Mouse (Mus musculus) cerebellum, postnatal 36 days (tissue): Measurements from ENCODE around the gene Olfr96.
"Not testable (repeated sequence)": the region's sequence is repeated elsewhere in the genome, so short reads cannot be mapped to it uniquely, and the experiment has no call there.

Experiments
- DNase-seq, 2 experiments: peaks; one replicate each; pipeline ENCODE4 v3.0.0; 2021 to 2022; ENCODE audit warnings: mixed read lengths in 2 of 2

Gene Olfr96

DNA sequence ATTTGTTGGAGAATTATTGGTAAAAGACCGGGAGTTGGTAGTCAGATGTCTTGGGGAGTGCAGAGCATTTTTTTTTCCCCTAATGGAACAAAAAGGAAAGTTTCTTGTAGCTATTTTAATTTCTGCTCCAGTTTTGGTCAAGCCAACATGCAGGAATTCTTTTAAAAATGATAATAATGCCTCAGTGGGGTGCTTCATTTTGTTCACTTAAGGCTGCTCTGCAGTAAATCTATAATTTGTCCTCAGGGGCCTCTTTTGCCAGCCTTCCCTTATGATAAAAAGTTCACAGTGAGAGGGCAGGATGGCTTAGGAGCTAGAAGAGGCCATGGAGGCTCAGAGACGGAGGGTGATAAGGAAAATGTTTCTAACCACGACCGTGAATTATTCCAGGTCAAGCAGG lies at the start of gene Olfr96:
Olfr96 (plus strand) TSS at position 301 of the 400 bp plus-strand sequence.
- DNase-seq: no peak

GRCm38 (mm10) chr17:37185474-37185873 lies 34.5 kb upstream of the Olfr96 start:
- no peak for DNase-seq

DNA sequence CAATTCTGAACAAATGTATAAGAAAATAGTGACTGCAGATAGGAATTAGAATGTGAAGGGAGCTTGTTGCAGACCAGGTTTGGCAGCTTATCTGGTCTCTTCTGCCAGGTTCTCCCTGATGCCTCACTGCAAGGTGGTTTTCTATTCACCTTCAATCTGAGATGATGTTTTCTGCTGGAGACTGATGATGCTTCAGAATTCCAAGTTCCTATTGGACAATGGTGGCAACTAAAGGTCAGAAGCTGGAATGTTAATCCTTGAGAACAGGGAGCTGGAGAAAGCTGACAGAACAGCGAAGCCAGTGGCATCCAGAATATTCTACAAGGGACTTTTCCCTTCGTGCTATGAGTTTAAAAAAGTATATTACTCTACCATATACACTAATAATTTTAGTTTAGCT lies 29.2 kb upstream of the Olfr96 start:
- DNase-seq: peak in 1 of 2 experiments; percentile 36

- DNase-seq: no peak
These were observed 26.9 kb upstream of the Olfr96 start for GRCm38 (mm10) chr17:37193032-37193431.

- DNase-seq: no peak
These were observed 26.3 kb upstream of the Olfr96 start, which contains the start of gene Ubd for GRCm38 (mm10) chr17:37193656-37194055. Gene Ubd, plus strand, starts transcription at chr17:37193892.

DNA sequence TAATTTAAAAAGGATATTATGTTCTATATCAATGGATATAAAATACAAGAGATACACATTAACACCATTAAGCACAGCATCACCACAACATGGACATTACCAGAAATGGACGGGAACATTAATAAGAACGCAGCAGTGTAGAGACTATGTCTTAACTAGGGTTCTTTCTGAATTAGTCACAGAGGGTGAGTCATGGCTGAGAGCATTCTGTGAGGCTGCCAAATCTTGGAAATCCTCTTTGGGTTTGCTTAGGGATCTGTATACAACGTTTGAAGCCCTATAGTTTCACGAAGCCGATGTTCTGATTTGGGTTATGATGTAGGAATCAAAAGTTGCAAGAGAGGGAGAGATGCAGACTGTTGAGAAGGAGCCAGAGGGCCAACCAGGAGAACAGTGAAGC lies 25.2 kb upstream of the Olfr96 start:
- no peak for DNase-seq

- DNase-seq: peak; percentile 4 to 10
These were observed 22.9 kb upstream of the Olfr96 start for GRCm38 (mm10) chr17:37196845-37197724.

DNA sequence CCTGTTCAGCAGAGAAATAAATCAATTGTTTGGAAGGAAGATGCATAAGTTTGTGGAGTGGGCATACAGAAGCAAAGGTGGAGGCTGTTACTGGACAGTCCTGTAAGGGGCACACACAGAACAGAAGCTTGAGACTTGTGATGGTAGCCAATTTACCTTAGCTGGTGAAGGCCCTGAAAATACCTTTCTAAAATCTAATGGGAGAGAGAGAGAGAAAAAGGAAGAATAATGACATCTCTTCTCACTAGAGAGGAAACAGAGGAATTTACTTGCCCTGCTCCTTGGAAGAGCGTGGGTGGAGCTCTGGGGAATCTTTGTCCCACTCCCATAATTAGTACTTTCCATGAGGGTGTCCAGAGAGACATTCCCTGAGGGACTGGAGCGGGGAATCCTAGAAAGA lies 19.1 kb upstream of the Olfr96 start, which contains the start of gene Olfr94:
Olfr94 (minus strand) TSS at position 101 of the 400 bp plus-strand sequence.
- no peak for DNase-seq

DNA sequence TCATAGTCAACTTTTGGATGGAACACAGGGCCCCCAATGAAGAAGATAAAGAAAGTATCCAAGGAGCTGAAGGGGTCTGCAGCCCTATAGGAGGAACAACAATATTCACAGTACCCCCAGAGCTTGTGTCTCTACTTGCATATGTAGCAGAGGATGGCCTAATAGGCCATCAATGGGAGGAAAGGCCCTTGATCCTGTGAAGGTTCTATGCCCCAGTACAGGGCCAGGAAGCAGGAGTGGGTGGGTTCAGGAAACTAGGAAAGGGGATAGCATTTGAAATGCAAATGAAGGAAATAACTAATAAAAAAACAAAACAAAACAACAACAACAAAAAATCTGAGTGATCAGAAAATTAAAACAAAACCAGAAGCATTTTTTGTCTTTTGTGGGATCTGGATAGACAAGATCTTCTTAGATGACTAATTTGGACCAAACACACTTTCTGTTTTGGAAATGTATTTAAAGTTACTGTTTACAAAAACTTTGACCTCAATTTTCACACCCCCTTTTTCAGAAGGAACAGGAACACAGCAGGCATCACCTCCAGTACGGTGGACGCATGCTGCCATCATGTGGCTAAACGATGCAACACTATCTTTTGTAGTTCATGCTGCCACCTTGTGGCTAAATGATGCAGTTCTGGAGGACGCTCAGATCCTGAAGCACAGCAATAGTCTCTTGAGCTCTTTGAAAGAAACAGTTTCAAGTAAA lies 16.6 kb upstream of the Olfr96 start:
- peak; percentile 70 to 81 for DNase-seq

DNA sequence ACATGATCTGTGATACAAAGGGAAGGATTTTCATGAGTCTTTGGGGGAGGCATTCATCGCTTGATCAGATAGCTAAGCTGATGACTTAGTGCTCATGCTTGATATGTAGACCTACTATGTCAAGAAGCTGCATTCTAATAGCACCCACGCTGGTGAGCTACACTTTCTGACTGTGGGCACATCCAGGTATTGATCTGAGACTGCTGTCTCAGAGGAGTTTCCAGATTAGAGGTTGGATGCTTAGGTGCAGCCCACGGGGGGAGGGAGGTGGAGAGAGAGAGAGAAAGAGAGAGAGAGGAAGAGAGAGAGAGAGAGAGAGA lies 16.1 kb upstream of the Olfr96 start:
- no peak for DNase-seq

- DNase-seq: peak; percentile 4 to 7
These were observed 8.8 kb upstream of the Olfr96 start for GRCm38 (mm10) chr17:37210884-37211768.

DNA sequence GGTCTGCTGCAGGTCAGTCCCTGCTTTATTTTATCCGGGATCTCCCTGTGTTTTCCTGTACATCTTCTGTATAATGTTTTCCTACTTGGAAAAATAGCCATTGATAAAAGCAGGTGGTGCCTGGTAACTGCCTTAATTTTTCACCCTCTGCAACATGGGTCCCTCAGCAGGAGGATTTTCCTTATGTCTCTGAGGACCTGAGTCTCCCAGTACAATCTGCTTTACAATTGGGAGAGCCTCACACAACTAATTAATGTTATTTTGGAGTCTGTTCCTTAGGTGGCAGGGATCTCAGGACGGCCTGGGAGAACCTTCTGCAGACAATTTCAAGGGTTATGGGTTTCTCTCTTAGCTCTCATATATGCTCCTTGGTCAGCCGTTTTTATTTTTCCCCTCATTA lies 6.9 kb upstream of the Olfr96 start, which contains the start of gene Olfr95:
Olfr95 (minus strand) TSS at position 101 of the 400 bp plus-strand sequence.
- DNase-seq: no peak

DNA sequence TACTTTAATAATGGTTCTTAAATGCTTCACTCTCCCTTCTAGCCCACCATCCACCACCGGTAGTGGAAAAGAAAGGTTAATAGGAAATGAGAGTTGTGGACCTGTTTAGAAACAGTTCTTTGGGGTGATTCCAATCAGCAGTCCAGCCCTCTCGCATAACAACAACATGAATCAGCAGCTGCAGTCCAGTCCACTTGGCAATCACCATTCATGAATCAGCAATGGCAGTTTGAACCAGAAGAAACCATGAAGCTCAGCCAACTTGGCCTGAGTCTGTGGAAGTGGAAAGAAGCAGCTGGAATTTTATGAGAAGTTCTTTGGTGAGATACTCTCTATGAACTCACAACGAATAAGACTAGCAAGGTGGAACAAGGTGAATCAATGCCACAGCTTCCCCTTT lies 1.5 kb upstream of the Olfr96 start:
- DNase-seq: no peak

GRCm38 (mm10) chr17:37221879-37222278 lies 1.9 kb downstream of the Olfr96 start:
- no peak for DNase-seq

GRCm38 (mm10) chr17:37237230-37237629 lies 17.3 kb downstream of the Olfr96 start, which contains the start of gene Olfr97:
Gene Olfr97, minus strand, starts transcription at chr17:37237330.
- DNase-seq: not testable (repeated sequence)

DNA sequence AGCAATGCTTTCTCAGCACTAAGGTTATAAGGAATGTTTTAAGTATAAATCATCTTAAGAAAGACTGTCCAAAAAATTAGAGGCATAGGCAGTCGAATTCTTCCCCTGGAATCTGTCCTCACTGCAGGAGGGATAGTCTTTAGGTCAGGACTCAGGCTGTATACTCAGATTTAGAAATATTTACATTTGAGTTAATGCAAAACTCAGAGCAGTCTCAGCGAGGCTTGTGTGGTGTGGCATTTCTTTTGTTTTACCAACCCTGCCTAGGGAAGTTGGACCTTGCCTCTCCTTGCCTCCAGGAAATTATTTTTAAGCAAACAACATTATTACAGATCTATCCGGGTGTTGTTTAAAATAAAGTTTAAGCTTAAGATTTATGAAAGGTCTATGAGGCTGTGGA lies 22.3 kb downstream of the Olfr96 start:
- no peak for DNase-seq

- DNase-seq: peak in 1 of 2 experiments; percentile 2
These were observed 26.8 kb downstream of the Olfr96 start for GRCm38 (mm10) chr17:37246715-37247114.

GRCm38 (mm10) chr17:37249460-37249859 lies 29.5 kb downstream of the Olfr96 start:
- no peak for DNase-seq

- peak in 1 of 2 experiments; percentile 3 for DNase-seq
These were observed 30.6 kb downstream of the Olfr96 start for GRCm38 (mm10) chr17:37250544-37250943.

- no peak for DNase-seq
These were observed 43.7 kb downstream of the Olfr96 start, which contains the start of gene Olfr98 for GRCm38 (mm10) chr17:37263626-37264025. Gene Olfr98, minus strand, starts transcription at chr17:37263749.

- peak; percentile 71 to 82 for DNase-seq
These were observed 50.2 kb downstream of the Olfr96 start, which contains the start of gene H2-M3 for GRCm38 (mm10) chr17:37270058-37270701. Gene H2-M3, plus strand, starts transcription at chr17:37270220.

GRCm38 (mm10) chr17:37270702-37271092 lies 50.8 kb downstream of the Olfr96 start:
- peak in 1 of 2 experiments; percentile 3 for DNase-seq
